Mouse (Mus musculus) lung, adult 2 months (tissue): ENCODE data around the gene Trim41.
"Not testable (repeated sequence)": the region's sequence is repeated elsewhere in the genome, so short reads cannot be mapped to it uniquely, and the experiment has no call there.

Experiments used
- CTCF ChIP-seq: fragments of 200-500 bp; IDR thresholded peaks from 2 replicates; pipeline ENCODE4 v1.5.1; 2011; ENCODE audit warnings: mild to moderate bottlenecking, low read length, control low read depth; ENCODE audit not compliant: insufficient read depth
- POLR2A ChIP-seq: fragments of 200-500 bp; IDR thresholded peaks from 2 replicates; pipeline ENCODE4 v1.6.1; 2011; ENCODE audit warnings: low read depth, mild to moderate bottlenecking, control low read depth, low read length, borderline replicate concordance; ENCODE audit errors: extremely low read depth

- TF ChIP-seq CTCF, POLR2A: not testable (repeated sequence)
Observed at GRCm38 (mm10) chr11:48821299-48821698, 4.1 kb upstream of the Trim41 start.
